Comparison of ENCODE assay signal across 9 mouse cellular contexts in genomic region chr5:112640651-112641050, GRCm38 (mm10).
DNase-seq lines count a peak whose midpoint lies in the region; ATAC-seq lines count a peak whose summit lies in the region.
"Had no signal": no experiment of that assay in that cellular context is flagged by ENCODE, and none has a peak within 500 bp of the region (broad histone marks: within the 10 kb centered on the region; RNA-seq: fewer than 3 reads in every experiment).

No protein-coding gene starts in this region.

- H3K4me1 ChIP-seq in heart, embryonic 14.5 days (ENCODE audit: control insufficient read depth in 2 of 2, insufficient read depth in 2 of 2, low read length in 2 of 2), result no peaks in the 10 kb centered on the region; a peak in 1 of 4 replicates
- peaks cover 12% of the 10 kb centered on the region; the same call in 1 of the 2 replicates for H3K4me1 ChIP-seq in embryonic facial prominence, embryonic 15.5 days

- H3K27me3 ChIP-seq in heart, embryonic 14.5 days (ENCODE audit: control insufficient read depth, insufficient read depth, low read length), result peaks cover 66% of the 10 kb centered on the region
- H3K27me3 ChIP-seq in embryonic facial prominence, embryonic 15.5 days, result peaks cover 13% of the 10 kb centered on the region; the same call in 1 of the 2 replicates

- 7% methylated on average over 13 of the region's 13 CpGs for WGBS in heart, embryonic 14.5 days
- 18% methylated on average over 13 of the region's 13 CpGs for WGBS in embryonic facial prominence, embryonic 15.5 days

- no peaks in the 10 kb centered on the region for H3K9me3 ChIP-seq in heart, embryonic 14.5 days (ENCODE audit: control insufficient read depth, low read length)
- H3K9me3 ChIP-seq in embryonic facial prominence, embryonic 15.5 days (replicated peaks), result no peaks in the 10 kb centered on the region
- H3K9me3 ChIP-seq: limb, embryonic 15.5 days had no signal

- DNase-seq in heart, postnatal 4 days, result no peak
- peak; percentile 81 for DNase-seq in ES-CJ7 (ENCODE audit: low read depth, low spot score)
- no peak for DNase-seq in cerebellum, postnatal 36 days
- no peak for DNase-seq in urinary bladder, postnatal 4 days (ENCODE audit: low spot score in 2 of 2)
- DNase-seq in cerebellum, adult 8-10 months, result no peak

- H3K9ac ChIP-seq in heart, embryonic 14.5 days (ENCODE audit: low read length), result no peak overlapping the region
- no peak overlapping the region for H3K9ac ChIP-seq in embryonic facial prominence, embryonic 15.5 days
- H3K9ac ChIP-seq: limb, embryonic 15.5 days had no signal

- peak overlapping the region; percentile 22 for H3K4me2 ChIP-seq in heart, embryonic 14.5 days (ENCODE audit: low read length)
- 0 out of 2 replicates have a peak overlapping the region, but pooled peaks have one; percentile 11 for H3K4me2 ChIP-seq in embryonic facial prominence, embryonic 15.5 days (replicated peaks)

- H3K27ac ChIP-seq in heart, embryonic 14.5 days (replicated peaks in 1 of 2; ENCODE audit: control insufficient read depth in 1 of 2, insufficient read depth in 1 of 2, low read depth in 2 of 2, low read length in 2 of 2), result no peak overlapping the region
- H3K27ac ChIP-seq in embryonic facial prominence, embryonic 15.5 days (replicated peaks), result no peak overlapping the region
- H3K27ac ChIP-seq: limb, embryonic 15.5 days had no signal

- H3K36me3 ChIP-seq in heart, embryonic 14.5 days (ENCODE audit: control insufficient read depth, insufficient read depth, low read length), result no peaks in the 10 kb centered on the region
- no peaks in the 10 kb centered on the region for H3K36me3 ChIP-seq in embryonic facial prominence, embryonic 15.5 days
- H3K36me3 ChIP-seq: limb, embryonic 15.5 days had no signal

- ATAC-seq in heart, embryonic 14.5 days (ENCODE audit: insufficient number of reproducible peaks, insufficient read depth, low FRiP score, low read depth), result no peak
- no peak for ATAC-seq in embryonic facial prominence, embryonic 15.5 days (ENCODE audit: insufficient number of reproducible peaks, low FRiP score, low TSS enrichment, low read depth)
- ATAC-seq in megakaryocyte, adult 5-6 weeks (ENCODE audit: poor library complexity, severe bottlenecking), result peak; percentile 82

- no peak overlapping the region for H3K4me3 ChIP-seq in heart, embryonic 14.5 days (ENCODE audit: control insufficient read depth in 1 of 2, insufficient read depth in 1 of 2, low read depth in 1 of 2, low read length in 2 of 2)
- H3K4me3 ChIP-seq in embryonic facial prominence, embryonic 15.5 days (replicated peaks), result no peak overlapping the region
- H3K4me3 ChIP-seq: limb, embryonic 15.5 days had no signal
